Mouse (Mus musculus): ENCODE data around the gene Mcts2.
A peak's percentile ranks its signal among the peaks of the same experiment; 100 is the strongest.

GRCm38 (mm10) chr2:152671642-152671999 is 15.2 kb upstream of the Mcts2 start:
- peak; percentile 49 for TF ChIP-seq CTCF (IDR thresholded peaks at IDR 0.05; ENCODE audit: borderline replicate concordance, insufficient read depth, low read depth, low read length)
- TF ChIP-seq POLR2A (IDR thresholded peaks at IDR 0.05; ENCODE audit: borderline replicate concordance, insufficient read depth, low read length) = no peak
